Comparison of ENCODE assay signal across 20 mouse cellular contexts in the genomic region with DNA sequence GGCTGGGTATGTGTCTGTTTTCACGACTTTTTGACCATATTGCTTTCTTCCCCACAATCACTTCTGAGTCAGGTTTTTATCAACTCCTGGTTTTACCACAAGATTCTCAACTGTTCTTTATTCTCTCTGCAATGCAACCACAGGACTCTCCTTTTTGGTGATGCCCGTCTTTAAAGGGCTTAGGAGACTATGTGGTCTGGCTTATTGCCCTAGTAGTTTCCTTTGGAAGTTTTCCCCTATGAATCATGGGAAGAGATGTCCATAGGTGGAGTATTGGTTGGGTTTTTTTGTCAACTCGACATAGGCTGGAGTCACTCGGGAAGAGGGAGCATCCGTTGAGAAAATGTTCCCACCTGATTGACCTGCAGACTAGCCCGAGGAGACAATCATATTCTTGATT. TPM values are rescaled to one million over a fixed set of nuclear protein-coding genes. Genes with fewer than 3 reads are reported as not detected.
"Had no signal": no experiment of that assay in that cellular context is flagged by ENCODE, and none has a peak within 500 bp of the region (broad histone marks: within the 10 kb centered on the region; RNA-seq: fewer than 3 reads in every experiment).

No protein-coding gene starts in this region.

- H3K4me3 ChIP-seq: liver, embryonic 13.5 days; liver, embryonic 15.5 days; midbrain, embryonic 10.5 days; midbrain, embryonic 12.5 days; neural tube, embryonic 12.5 days had no signal

- H3K9me3 ChIP-seq: liver, embryonic 13.5 days; liver, embryonic 15.5 days; midbrain, embryonic 10.5 days; midbrain, embryonic 12.5 days; neural tube, embryonic 12.5 days had no signal

- ATAC-seq: liver, postnatal 0 days; midbrain, embryonic 16.5 days had no signal

- H3K36me3 ChIP-seq: liver, embryonic 13.5 days; liver, embryonic 15.5 days; midbrain, embryonic 10.5 days; midbrain, embryonic 12.5 days had no signal

- H3K27me3 ChIP-seq: neural tube, embryonic 12.5 days had no signal

- H3K4me1 ChIP-seq: liver, embryonic 13.5 days; liver, embryonic 15.5 days; midbrain, embryonic 12.5 days; neural tube, embryonic 12.5 days had no signal

- DNase-seq: liver, embryonic 13.5 days; liver, postnatal 0 days; lung, embryonic 14.5 days; lung, postnatal 10 days; lung, postnatal 4 days; midbrain, embryonic 14.5 days; right cerebral cortex, postnatal 14 days; thymus, adult 18-20 months; thymus, postnatal 14 days; thymus, postnatal 36 days had no signal

RNA-seq across cellular contexts. Expression of a gene that starts 3.3 kb away (rescaled TPM):
- total RNA-seq: megakaryocyte-erythroid progenitor cell, adult 5-6 weeks; neutrophil, adult 5-6 weeks had no signal
- polyA plus RNA-seq: liver, embryonic 13.5 days; liver, embryonic 15.5 days; liver, postnatal 0 days; lung, embryonic 14.5 days; lung, embryonic 16.5 days; midbrain, embryonic 10.5 days; midbrain, embryonic 12.5 days; midbrain, embryonic 14.5 days; midbrain, embryonic 16.5 days; neural tube, embryonic 12.5 days; stomach, embryonic 14.5 days; thymus, postnatal 0 days had no signal

RNA-seq across cellular contexts. Expression of a gene that starts 32.8 kb away (rescaled TPM):
- total RNA-seq: megakaryocyte-erythroid progenitor cell, adult 5-6 weeks; neutrophil, adult 5-6 weeks had no signal
